Mouse (Mus musculus): Measurements from ENCODE around the gene Pde4b.
A peak's percentile ranks its signal among the peaks of the same experiment; 100 is the strongest.
"Not testable (repeated sequence)": the region's sequence is repeated elsewhere in the genome, so short reads cannot be mapped to it uniquely, and the experiment has no call there.

Gene Pde4b

GRCm38 (mm10) chr4:102087091-102087565 is at the start of gene Pde4b:
Gene Pde4b (plus strand): TSS chr4:102087543.
- DNase-seq = peak; percentile 39

DNA sequence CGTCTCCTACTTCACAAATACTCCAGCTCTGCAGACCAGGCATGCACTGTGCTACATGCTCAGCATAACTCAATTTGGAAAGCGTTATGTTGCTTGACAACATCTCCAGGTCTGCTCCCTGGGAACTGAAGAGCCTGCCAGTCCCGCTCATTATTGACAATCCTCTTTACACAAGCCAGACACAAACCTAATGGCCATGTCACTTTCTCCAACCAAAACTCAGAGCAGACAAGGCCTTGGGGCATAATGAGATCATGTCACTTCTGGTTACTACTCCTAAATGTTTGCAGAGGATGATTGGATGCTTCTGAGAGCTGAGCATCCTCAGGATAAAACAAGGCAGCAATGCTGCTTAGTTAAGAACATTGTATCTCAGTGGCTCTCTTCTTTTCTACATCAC is 47.2 kb upstream of the Pde4b start:
- no peak for DNase-seq

- no peak for DNase-seq
These were observed 41.9 kb upstream of the Pde4b start for GRCm38 (mm10) chr4:102045183-102046140.

DNA sequence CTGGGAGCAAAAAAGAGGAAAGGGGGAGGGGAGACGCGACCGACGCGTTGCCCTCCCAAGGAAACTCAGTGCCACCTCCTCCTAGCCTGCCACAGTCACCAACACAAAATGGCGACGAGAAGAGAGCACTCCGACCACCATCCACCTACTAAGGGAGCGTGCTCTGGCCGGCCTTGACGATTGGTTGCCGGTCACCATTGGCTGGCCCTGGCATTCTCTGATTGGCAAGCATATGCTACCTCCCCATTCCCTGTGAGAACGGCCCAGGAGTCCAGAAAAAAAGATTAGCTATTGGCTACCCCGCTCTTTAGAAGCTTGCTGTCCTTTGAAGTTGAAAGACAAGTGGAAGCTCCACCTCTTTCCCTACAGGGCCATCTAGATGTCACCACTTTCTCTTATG is 38.0 kb upstream of the Pde4b start:
- DNase-seq = not testable (repeated sequence)

GRCm38 (mm10) chr4:102061322-102061721 is 26.0 kb upstream of the Pde4b start:
- DNase-seq = no peak

DNA sequence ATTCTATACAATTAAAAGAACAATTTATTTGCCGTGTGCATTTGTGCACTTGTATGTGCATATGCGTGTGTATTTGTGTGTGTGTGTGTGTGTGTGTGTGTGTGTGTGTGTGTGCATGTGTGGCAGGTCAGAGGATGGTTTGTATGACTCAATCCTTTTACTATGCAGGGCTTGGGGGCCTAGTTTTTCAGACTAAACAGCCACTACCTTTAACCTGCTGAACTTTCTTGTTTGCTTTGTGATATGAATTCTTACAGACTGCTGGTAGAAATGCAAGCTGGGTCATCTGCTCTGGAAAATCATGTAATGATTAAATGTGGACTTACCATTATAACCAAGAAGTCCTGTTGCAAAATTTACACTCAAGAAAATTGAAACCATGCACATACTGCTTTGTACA is 18.0 kb upstream of the Pde4b start:
- DNase-seq = no peak

GRCm38 (mm10) chr4:102086336-102086735 is 1.0 kb upstream of the Pde4b start:
- peak; percentile 60 for DNase-seq

- peak; percentile 76 for DNase-seq
These were observed 357 bp downstream of the Pde4b start for GRCm38 (mm10) chr4:102087566-102088234.

DNA sequence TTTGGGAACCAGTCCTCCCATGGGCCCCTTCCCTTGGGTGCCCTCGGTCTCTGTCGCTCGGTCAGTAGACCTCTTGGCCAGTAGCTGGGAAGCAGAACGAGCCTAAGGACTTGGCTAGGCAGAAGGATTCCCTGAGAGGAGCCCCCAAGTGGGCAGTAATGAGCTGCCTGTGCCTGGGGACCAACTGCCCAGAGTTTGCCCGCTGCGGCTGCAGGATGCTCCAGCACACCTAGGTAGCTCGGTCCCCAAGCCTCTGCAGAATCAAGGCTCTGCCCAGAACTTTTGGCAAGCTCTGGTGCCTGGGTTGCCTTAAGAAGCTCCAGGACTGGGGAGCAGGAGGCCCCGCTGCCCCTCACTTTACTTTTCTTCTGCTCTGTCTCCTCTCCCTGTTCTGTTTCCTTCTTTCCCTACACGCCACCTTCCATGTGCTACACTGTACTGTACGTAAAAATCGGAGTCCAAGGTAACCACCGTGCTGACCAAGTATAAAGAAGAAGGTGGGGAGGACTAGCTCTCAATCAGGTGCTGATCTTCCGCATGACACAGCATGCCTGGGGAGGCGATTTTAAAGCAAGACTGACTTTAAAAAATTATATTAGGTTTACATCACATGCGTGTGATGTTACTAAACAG is 1.0 kb downstream of the Pde4b start:
- peak; percentile 52 for DNase-seq

GRCm38 (mm10) chr4:102095851-102096250 is 8.5 kb downstream of the Pde4b start:
- no peak for DNase-seq

DNA sequence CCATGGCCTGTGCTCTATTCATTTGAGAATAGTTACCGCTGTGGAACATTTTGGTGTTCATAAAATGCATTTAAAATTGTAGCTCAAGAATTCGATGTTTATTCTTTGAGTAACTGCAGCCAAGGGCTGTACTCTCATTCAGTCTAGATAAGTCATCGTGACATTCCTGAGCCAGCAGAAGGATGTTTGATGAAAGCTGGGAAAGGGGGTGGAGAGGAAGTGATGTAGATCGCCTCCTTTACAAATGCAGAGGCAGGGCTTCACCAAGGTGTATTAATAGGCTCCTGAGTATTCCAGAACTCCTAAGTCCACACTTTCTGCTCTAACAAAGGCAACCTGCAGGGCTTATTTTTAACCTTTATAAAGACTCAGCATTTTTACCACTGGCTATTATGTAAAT is 14.9 kb downstream of the Pde4b start:
- DNase-seq = no peak

- DNase-seq = peak; percentile 57
These were observed 17.2 kb downstream of the Pde4b start for GRCm38 (mm10) chr4:102104534-102105014.

DNA sequence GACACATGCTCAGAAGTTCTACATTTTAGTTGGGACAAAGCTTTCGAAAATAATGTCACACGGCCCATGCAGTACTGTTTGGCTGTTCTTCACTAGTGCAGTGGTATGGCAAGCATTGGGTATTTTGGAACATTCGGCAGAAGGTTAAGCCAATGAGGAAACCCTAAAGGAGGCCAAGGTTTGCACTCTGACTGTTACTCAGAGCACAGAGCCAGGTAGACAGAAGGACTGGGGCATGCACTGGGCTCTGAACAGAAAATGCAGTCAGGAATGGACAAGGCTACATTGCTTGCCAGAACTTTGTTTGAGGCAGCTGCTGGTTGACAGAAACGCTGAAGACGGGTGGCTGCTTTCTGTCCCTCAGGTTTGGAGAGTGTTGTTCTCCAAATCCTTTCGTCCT is 19.4 kb downstream of the Pde4b start:
- peak; percentile 72 for DNase-seq

DNA sequence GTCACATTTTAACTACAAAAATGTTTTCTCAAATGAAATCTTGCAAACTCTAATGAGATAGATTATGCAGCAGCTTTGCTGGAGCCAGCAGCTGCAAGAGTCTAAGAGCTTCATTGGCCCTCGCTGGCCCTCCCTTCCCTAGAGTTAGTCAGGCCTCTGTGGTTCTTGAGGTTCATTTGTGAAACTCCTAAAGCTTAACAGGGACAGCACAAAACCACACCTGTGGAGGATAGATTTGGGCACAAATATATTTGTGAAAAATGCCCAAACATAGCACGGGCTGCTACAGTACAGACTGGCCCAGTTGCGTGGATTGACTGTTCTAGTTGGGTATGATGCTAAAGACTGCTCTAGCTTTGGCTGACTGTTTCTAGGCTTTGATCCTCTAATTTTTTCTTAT is 32.1 kb downstream of the Pde4b start:
- no peak for DNase-seq

DNA sequence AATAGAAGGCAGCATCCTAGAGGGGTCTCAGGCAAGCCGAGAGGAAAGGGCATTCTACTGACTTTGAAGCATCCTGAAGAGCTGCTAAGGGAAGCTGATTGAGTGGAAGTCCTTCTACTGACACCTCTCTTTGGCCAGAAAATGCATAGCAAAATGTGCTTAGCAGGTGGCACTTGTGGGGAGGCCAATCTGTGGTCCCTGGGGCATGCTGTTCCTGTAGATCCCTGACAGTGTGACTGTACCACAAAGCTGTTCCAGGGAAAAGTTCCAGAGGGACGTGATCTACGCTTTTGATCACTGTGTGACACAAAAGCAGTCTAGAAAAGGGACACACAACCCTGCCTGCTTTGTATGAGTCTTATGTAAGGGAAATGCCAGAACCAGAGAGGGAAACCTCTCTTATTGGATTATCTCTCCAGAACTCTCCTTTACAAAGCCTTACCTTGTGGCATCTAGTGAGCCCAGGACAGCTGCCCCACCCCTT is 49.1 kb downstream of the Pde4b start:
- DNase-seq = no peak

GRCm38 (mm10) chr4:102138346-102138745 is 51.0 kb downstream of the Pde4b start:
- no peak for DNase-seq

- DNase-seq = no peak
These were observed 53.9 kb downstream of the Pde4b start for GRCm38 (mm10) chr4:102141241-102141640.

DNA sequence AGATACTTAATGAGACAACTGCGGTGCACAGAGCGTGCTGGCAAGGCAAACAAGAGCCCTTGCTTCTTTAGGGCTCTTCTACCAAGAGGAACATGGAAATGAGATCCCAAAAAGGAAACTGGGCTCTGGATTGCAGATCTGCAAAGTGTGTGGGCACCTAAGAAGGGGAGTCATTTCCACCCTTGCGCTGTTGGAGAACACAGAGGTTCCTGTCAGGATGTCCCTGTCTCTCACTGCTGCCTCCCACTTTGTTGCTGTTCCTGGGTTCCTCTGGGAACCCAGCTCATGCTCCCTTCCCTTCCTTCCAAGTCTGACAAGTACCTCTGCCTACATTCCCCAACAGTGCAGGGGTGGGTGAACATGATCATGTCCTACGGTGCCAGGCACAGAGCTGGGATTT is 61.4 kb downstream of the Pde4b start:
- no peak for DNase-seq

- no peak for DNase-seq
These were observed 71.8 kb downstream of the Pde4b start for GRCm38 (mm10) chr4:102159178-102159577.

DNA sequence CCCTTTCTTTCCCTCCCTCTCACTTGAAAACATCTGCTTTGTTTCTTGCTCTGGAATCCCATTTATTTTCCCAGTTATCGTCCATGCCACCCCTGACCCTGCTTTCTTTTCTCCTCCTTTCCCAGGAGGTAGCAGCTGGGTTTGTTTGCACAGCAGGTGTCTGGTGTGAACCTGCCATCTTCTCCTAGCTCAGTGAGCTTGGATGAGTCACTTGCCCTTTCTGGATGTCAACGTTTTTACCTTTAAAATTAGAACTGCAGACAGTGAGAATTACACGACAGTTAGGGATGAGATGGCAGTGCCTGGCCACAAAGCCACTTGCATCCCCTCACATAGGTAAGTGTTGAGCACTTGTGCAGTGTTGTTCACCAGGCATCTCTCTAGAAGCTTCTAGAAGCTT is 84.3 kb downstream of the Pde4b start:
- DNase-seq = no peak

DNA sequence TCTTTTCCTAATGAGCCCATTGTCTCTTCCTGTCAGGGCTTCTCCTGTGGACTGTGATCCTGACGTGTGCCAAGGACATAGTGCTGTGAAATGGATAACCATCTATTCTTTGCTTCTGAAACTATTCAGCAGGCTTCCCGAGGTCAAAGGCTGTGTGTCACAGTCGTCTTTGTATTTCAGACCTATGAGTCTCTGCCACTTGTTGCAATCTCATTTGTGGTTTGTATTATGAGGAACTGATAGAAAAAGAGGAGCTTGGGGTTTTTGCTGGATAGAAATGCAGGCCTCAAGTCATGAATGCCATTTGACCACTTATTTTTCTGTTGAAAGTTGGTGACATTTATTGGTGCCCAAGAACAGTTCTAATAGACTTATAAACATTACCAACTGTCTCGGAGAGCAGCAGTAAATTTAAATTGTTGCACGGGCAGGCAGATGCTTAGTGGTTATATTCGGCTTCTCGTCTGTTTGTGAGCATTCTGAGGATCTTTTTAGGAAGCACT is 85.4 kb downstream of the Pde4b start:
- no peak for DNase-seq

- DNase-seq = no peak
These were observed 88.6 kb downstream of the Pde4b start for GRCm38 (mm10) chr4:102175985-102176384.

DNA sequence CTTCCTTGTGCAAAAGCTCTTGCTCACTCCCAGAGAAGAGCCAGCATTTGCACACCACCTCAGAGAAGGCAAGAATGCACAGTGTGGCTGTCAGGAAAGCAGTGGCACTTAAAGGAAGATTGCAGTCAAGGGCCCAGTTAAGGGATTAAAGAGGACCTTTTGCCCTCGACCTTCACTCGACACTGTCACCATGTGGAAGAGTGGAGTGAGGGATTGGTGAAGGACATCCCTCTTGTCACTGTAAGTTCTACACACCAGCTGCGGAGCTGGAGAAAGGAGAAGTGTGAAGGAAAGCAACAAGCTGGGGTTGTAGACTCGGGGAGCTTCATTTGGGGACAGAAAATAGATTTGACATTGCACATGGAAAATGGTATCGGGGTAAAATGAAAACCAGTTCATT is 89.9 kb downstream of the Pde4b start:
- DNase-seq = no peak

All from cerebellum, adult 11 months (tissue).